Mouse (Mus musculus): Measurements from ENCODE around the gene Lrsam1.

- TF ChIP-seq EP300 (IDR thresholded peaks at IDR 0.05; ENCODE audit: low read depth) (no peak), CTCF (IDR thresholded peaks at IDR 0.05; ENCODE audit: low read depth) (no peak)
These were observed 4.1 kb downstream of the Lrsam1 start for GRCm38 (mm10) chr2:32957344-32957743.

Measured in heart, postnatal 0 days (tissue).